Mouse (Mus musculus) heart, embryonic 13.5 days (tissue): ENCODE measurements around the gene Ptbp3. TPM values are rescaled to one million over a fixed set of nuclear protein-coding genes. Genes with fewer than 3 reads are reported as not detected.
"Not testable (repeated sequence)": the region's sequence is repeated elsewhere in the genome, so short reads cannot be mapped to it uniquely, and the experiment has no call there.

ENCODE experiments used
- ATAC-seq: fragments of 200-750 bp; cut with Nextera tagmentation; 2 replicates; pipeline ENCODE4 v1.8.0; 2017; ENCODE audit warnings: moderate TSS enrichment; ENCODE audit not compliant: insufficient number of reproducible peaks, low FRiP score, low TSS enrichment; ENCODE audit errors: extremely low read depth
- H3K27ac ChIP-seq: fragments of 300-500 bp; sonication (generic); replicated peaks from 2 replicates; pipeline ENCODE4 v1.5.1; 2015; ENCODE audit warnings: moderate library complexity, mild to moderate bottlenecking, inconsistent platforms
- H3K27me3 ChIP-seq: fragments of 300-500 bp; sonication (generic); replicated peaks from 2 replicates; pipeline ENCODE4 v1.6.1; 2015; ENCODE audit warnings: mild to moderate bottlenecking, inconsistent platforms
- H3K36me3 ChIP-seq: fragments of 300-500 bp; sonication (generic); 2 replicates; pipeline ENCODE4 v1.6.1; 2015; ENCODE audit warnings: mild to moderate bottlenecking, inconsistent platforms
- H3K4me1 ChIP-seq: fragments of 300-500 bp; sonication (generic); 2 replicates; pipeline ENCODE4 v1.6.1; 2015; ENCODE audit warnings: inconsistent platforms
- H3K4me2 ChIP-seq: fragments of 300-500 bp; sonication (generic); 2 replicates; pipeline ENCODE4 v1.6.1; 2015; ENCODE audit warnings: inconsistent platforms, mild to moderate bottlenecking, moderate library complexity
- H3K4me3 ChIP-seq: fragments of 300-500 bp; sonication (generic); 2 replicates; pipeline ENCODE4 v1.5.1; 2015; ENCODE audit warnings: moderate library complexity, mild to moderate bottlenecking, inconsistent platforms
- H3K9ac ChIP-seq: fragments of 300-500 bp; sonication (generic); 2 replicates; pipeline ENCODE4 v1.6.1; 2015; ENCODE audit warnings: inconsistent platforms, mild to moderate bottlenecking, moderate library complexity
- H3K9me3 ChIP-seq: fragments of 300-500 bp; sonication (generic); 2 replicates; pipeline ENCODE4 v1.6.1; 2016; ENCODE audit warnings: inconsistent platforms
- WGBS: fragments of 180-500 bp; shearing (Covaris S2); methylation state at CpG from one replicate; pipeline ENCODE4 v1.1.7; 2015; ENCODE audit warnings: mixed read lengths; 5-methylcytosine and 5-hydroxymethylcytosine counted together
- polyA plus RNA-seq: library from polyadenylated mRNA; unstranded; fragments of >200 nt; fragmentation: Nextera tagmentation; extraction: Ambion mirVana; gene quantifications from 2 replicates; pipeline ENCODE4 v1.2.1, GENCODE M21; 2015

The Ptbp3 gene
- polyA plus RNA-seq, 1 experiment from 2014 or later: 27.1 TPM

DNA sequence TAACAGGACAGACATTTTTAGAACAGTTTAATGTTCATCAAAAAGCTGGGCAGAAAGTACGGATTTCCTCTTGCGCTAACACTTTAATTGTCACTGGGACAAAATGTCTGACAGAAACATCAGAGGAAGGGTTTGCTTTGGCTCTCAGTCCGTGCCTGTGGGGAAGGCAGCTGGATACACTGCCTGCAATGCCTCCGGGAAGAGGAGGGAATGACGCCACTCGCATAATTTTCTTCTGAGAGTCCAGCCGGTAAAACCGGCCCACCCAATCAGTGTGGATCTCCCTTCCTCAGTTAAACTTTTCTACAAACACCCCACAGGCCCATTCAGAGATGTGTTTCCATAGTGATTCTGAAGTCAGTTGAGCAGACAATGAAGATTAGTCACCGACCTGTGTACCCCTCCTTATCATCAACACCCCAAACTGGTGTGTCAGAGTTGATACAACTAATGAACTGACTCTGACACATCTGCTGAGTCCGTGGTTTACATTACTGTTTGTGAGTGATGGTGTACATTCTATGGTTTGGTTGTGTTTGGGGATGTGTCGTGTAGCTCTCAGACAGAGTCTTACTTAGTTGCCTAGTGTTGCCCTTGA, 23.5 kb upstream of the Ptbp3 start:
- WGBS: 77% methylated on average over 11 of the region's 11 CpGs

DNA sequence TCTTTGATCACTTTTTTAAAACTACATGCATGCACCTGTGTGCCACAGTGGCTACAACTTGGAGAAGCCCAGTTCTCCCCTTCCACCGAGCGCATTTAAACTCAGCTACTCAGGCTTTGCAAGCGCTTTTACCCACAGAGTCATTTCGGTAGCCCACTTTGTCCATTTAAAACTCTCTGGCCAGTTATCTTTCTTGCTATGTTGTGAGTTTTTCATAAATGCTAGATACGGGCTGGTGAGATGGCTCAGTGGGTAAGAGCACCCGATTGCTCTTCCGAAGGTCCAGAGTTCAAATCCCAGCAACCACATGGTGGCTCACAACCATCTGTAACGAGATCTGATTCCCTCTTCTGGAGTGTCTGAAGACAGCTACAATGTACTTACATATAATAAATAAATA, 21.4 kb upstream of the Ptbp3 start:
- H3K9ac ChIP-seq, H3K27me3 ChIP-seq, H3K27ac ChIP-seq, H3K4me2 ChIP-seq, H3K4me1 ChIP-seq, H3K36me3 ChIP-seq, H3K4me3 ChIP-seq, H3K9me3 ChIP-seq, ATAC-seq: not testable (repeated sequence)
- WGBS: 87% methylated on average over 8 of the region's 8 CpGs

More for the DNA sequence above, 23.5 kb upstream of the Ptbp3 start:
- Histone ChIP-seq H3K4me3 (no peak overlapping the region), H3K4me1 (no peaks in the 10 kb centered on the region), H3K4me2 (no peak overlapping the region), H3K9me3 (no peaks in the 10 kb centered on the region), H3K9ac (no peak overlapping the region), H3K36me3 (no peaks in the 10 kb centered on the region), H3K27me3 (no peaks in the 10 kb centered on the region), H3K27ac (no peak overlapping the region)
- ATAC-seq: no peak

DNA sequence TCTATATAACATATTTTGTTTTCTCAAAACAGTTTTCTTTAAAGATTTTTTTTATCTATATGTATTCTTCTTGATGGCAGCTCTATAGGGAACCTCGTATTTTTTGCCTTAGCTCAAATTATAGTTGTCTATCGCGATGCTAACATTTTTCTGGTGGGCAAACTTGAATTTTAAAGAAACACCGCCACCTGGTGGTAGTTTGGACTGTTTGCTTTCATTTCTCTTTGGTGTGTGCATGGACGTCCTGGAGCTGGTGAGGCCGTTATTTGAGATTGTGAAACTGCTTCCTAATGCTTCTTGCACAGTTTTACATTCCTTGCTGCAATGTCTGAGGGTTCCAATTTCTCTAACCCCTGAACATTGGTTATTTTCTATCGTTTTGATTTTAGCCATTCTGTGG, 20.4 kb upstream of the Ptbp3 start:
- 5% methylated on average over 7 of the region's 7 CpGs for WGBS
- Histone ChIP-seq H3K4me3 (no peak overlapping the region), H3K4me1 (no peaks in the 10 kb centered on the region), H3K36me3 (no peaks in the 10 kb centered on the region), H3K9me3 (peaks cover 9% of the 10 kb centered on the region), H3K27me3 (no peaks in the 10 kb centered on the region), H3K4me2 (no peak overlapping the region), H3K27ac (no peak overlapping the region), H3K9ac (no peak overlapping the region)
- ATAC-seq: no peak

DNA sequence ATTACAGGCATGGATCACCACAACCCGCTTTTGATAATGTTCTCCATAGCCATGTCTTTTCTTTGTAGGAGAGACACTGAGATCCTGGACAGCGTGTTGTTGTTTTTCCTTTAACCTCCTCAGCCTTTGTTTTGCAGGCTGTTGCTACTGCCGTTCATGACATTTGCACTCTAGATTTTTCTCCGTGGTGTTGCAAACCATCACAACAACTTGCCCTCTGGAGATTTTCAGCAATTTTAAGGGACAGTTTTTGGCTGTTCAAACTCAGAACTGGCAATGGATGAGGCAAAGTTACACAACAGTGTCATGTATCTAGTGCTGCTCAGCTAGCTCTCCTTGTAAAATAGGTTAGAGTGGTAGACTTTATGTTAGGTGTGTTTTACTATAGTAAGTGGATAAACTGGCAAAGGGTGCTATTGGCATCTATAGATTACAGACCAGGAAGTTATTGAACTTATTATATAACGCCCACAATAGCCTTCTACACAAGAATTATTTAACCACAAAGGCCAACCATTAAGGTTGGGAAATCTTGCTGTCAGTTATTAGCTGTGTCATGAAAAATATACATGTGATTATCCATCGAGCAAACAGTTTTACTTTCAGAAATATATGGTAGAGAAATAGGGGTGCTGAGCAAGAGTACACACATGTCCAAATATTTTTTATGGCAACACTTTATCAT, 18.6 kb upstream of the Ptbp3 start:
- Histone ChIP-seq H3K27me3 (no peaks in the 10 kb centered on the region), H3K4me2 (no peak overlapping the region), H3K9me3 (peaks cover 9% of the 10 kb centered on the region), H3K4me3 (no peak overlapping the region), H3K36me3 (no peaks in the 10 kb centered on the region), H3K27ac (no peak overlapping the region), H3K4me1 (no peaks in the 10 kb centered on the region), H3K9ac (no peak overlapping the region)
- WGBS: 70% methylated on average over 6 of the region's 6 CpGs
- no peak for ATAC-seq

DNA sequence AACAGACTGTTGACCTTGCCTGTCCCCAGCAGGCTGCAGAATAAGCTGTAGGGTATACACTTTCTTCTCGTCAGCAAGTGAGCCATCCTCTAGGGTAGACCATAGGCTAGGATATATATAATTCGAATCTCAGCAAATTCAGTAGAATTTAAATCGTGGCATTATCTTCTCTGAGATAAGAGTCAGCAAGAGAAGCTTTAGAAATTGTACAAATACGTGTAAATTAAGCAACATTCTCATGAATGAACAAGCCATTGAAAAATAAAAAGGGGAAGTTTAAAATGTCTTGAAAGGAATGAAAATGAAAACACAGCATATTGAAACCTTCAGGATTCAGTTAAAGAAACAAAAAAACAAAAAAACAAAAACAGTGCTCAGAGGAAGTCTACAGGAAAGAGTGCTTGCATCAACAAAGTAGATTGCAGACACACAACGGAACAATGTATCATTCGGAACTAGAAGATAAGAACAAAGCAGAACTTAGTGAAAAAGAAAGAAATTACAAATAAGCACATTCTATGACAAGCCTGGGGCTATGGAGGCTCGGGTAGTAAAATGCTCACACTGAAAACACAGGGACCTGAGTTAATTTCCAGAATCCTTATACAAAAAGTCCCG, 16.5 kb upstream of the Ptbp3 start:
- no peak overlapping the region for H3K4me3 ChIP-seq
- no peaks in the 10 kb centered on the region for H3K27me3 ChIP-seq
- no peak overlapping the region for H3K4me2 ChIP-seq
- no peak for ATAC-seq
- H3K4me1 ChIP-seq: no peaks in the 10 kb centered on the region
- WGBS: 55% methylated on average over 8 of the region's 8 CpGs
- H3K27ac ChIP-seq: peak overlapping the region; percentile 2; the same call in 1 of the 2 replicates
- H3K36me3 ChIP-seq: no peaks in the 10 kb centered on the region
- peaks cover 9% of the 10 kb centered on the region for H3K9me3 ChIP-seq
- H3K9ac ChIP-seq: no peak overlapping the region

DNA sequence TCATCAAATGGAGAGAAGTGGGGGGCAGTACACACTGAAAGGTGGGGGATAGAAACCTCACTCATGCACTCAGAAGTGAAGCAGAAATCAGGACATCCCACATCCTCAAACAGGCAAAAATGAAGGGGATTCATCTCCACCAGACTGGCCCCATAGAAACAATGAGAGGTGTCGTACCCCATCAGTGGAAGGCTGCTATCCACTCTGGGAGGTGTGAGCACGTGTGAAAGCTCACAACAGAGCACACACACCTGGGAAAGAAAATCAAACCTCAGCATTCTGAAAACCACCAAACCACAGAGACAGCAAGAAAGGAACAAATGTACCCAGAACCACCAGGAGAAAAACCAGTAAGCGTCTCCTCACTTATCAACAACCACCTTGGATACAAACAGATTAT, 15.0 kb upstream of the Ptbp3 start:
- Histone ChIP-seq H3K27ac (no peak overlapping the region), H3K27me3 (no peaks in the 10 kb centered on the region), H3K4me1 (no peaks in the 10 kb centered on the region), H3K9me3 (peaks cover 9% of the 10 kb centered on the region), H3K9ac (no peak overlapping the region), H3K4me3 (no peak overlapping the region), H3K4me2 (no peak overlapping the region), H3K36me3 (no peaks in the 10 kb centered on the region)
- WGBS: 70% methylated on average over 3 of the region's 3 CpGs
- ATAC-seq: no peak

DNA sequence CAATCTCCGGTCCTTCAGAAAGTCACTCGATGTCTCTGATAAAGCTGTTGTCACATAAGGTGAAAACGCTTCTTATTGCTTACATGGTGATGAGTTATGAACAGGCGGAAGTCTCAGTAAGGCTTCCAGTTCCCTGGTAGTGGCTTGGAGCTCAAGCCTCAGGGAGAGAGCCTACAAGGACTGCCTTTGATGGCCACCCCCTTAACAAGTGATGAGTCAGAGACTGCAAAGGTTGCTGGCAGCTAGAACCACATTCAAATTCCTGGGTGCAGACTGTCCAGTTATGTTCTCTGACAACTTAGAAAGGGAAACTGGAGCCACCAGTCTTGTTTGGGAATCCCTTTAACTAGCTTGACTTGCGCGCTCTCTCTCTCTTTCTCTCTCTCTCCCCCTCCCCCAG, 11.0 kb upstream of the Ptbp3 start:
- 82% methylated on average over 6 of the region's 6 CpGs for WGBS
- Histone ChIP-seq H3K27ac (no peak overlapping the region), H3K27me3 (no peaks in the 10 kb centered on the region), H3K4me2 (no peak overlapping the region), H3K9ac (no peak overlapping the region), H3K9me3 (no peaks in the 10 kb centered on the region), H3K4me3 (no peak overlapping the region), H3K4me1 (0 out of 2 replicates have a peak, but pooled peaks cover 2% of the 10 kb centered on the region), H3K36me3 (no peaks in the 10 kb centered on the region)
- no peak for ATAC-seq

DNA sequence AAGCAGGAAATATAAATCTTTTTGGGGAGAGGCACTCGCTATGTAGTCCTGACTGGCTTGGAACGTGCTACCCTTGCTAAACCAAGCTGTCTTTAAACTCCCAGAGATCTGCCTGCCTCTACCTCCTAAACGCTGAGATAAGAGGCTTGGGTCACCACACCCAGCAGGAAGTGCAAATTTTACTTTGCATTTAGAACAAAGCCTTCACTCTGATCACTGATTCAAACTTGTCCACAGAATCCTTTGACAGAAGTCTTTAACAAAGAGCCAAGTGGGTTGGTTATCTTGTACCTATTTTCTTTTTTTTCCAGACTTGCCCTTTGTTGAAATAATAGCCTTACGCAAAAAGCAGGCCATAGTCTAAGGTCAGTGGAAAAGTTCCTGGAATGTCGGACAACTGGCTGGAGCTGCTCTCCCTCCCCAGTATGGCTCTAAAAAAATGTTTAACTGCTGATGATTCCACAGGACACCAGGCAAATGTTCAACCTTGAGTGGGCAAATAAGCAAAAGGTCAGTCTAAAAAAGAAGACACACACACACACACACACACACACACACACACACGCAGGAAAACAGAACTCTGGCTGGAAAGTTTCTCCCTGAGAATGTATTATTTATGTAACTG, 9.0 kb upstream of the Ptbp3 start:
- no peak overlapping the region for H3K9ac ChIP-seq
- H3K4me2 ChIP-seq: no peak overlapping the region
- WGBS: 59% methylated on average over 6 of the region's 6 CpGs
- H3K4me3 ChIP-seq: no peak overlapping the region
- ATAC-seq: no peak
- H3K27ac ChIP-seq: no peak overlapping the region
- 0 out of 2 replicates have a peak, but pooled peaks cover 2% of the 10 kb centered on the region for H3K4me1 ChIP-seq
- no peaks in the 10 kb centered on the region for H3K36me3 ChIP-seq
- no peaks in the 10 kb centered on the region for H3K27me3 ChIP-seq
- H3K9me3 ChIP-seq: no peaks in the 10 kb centered on the region

DNA sequence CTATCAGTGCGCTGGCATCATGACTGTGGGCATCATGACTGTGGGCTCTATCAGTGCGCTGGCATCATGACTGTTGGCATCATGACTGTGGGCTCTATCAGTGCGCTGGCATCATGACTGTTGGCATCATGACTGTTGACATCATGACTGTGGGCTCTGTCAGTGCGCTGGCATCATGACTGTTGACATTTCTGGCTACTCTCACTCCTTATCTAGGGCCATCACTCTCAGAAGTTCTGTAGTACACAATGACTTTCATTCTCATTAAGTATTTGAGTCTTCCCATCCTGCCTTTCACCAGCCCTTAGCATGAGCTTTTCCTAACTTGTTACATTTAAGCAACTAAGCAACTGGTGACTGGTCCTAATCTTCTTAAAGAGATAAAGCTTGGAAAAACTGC, 8.2 kb upstream of the Ptbp3 start:
- not testable (repeated sequence) for H3K27ac ChIP-seq, H3K27me3 ChIP-seq, H3K4me2 ChIP-seq, H3K9me3 ChIP-seq, H3K4me3 ChIP-seq, H3K36me3 ChIP-seq, H3K4me1 ChIP-seq, ATAC-seq, H3K9ac ChIP-seq
- 86% methylated on average over 4 of the region's 4 CpGs for WGBS

DNA sequence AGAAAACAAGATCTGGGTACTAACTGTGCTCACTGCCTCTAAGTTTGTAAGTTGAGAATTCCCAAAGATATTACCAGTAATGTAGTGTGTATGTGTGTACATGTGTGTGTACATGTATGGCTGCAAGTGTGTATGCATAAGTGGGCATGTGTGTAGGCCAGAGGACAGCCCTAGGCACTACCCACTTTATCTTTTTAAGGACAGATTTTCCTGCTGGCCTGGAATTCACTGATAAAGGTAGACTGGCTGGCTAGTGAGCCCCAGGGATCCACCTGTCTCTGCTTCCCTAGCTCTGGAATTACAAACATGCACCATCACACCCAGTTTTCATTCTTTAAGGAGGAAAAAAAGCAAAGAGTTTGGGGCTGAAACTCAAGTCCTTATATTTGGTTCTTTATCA, 6.0 kb upstream of the Ptbp3 start:
- Histone ChIP-seq H3K36me3 (no peaks in the 10 kb centered on the region), H3K27me3 (no peaks in the 10 kb centered on the region), H3K9ac (no peak overlapping the region), H3K27ac (no peak overlapping the region), H3K4me1 (0 out of 2 replicates have a peak, but pooled peaks cover 2% of the 10 kb centered on the region), H3K4me2 (no peak overlapping the region), H3K9me3 (no peaks in the 10 kb centered on the region), H3K4me3 (no peak overlapping the region)
- ATAC-seq: no peak

DNA sequence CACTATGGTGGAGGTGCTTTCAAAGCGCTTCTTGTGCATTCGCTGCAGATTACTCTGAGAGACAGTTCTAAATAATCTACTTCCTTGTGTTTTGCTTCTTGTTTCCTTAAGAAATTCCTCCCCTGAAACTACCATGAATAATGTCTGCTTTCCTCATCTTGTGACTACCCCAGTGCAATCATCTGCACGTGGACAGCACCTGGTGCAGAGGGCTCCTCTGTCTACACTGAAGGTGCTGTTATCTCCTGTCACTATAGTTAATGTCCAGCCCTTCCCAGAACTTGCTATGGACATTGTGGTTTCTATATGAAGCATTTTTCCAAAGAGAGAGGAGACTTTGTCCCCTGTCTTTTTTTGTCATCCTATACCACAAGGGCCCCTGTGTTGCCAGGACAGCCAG, 4.4 kb upstream of the Ptbp3 start:
- 61% methylated on average over 3 of the region's 3 CpGs for WGBS
- no peak overlapping the region for H3K4me3 ChIP-seq

More for the DNA sequence above, 4.4 kb upstream of the Ptbp3 start:
- no peaks in the 10 kb centered on the region for H3K9me3 ChIP-seq
- no peaks in the 10 kb centered on the region for H3K36me3 ChIP-seq
- no peak overlapping the region for H3K27ac ChIP-seq
- H3K4me2 ChIP-seq: no peak overlapping the region
- H3K9ac ChIP-seq: no peak overlapping the region
- H3K27me3 ChIP-seq: no peaks in the 10 kb centered on the region
- no peak for ATAC-seq
- H3K4me1 ChIP-seq: peaks cover 4% of the 10 kb centered on the region; the same call in 1 of the 2 replicates
